Mouse (Mus musculus) brown adipose tissue, adult 24 weeks (tissue): ENCODE measurements around the gene Gstt4. TPM values are rescaled to one million over a fixed set of nuclear protein-coding genes. Genes with fewer than 3 reads are reported as not detected.

Source experiments
- H3K27ac ChIP-seq: fragments of 200-500 bp; replicated peaks from 2 replicates; pipeline ENCODE4 v1.5.1; 2012; ENCODE audit warnings: low read depth, mild to moderate bottlenecking, low read length
- H3K4me1 ChIP-seq: fragments of 200-500 bp; 2 replicates; pipeline ENCODE4 v1.6.1; 2012; ENCODE audit warnings: low read length, mixed read lengths; ENCODE audit not compliant: control insufficient read depth, insufficient read depth, insufficient read length
- H3K4me3 ChIP-seq: fragments of 200-500 bp; 2 replicates; pipeline ENCODE4 v1.5.1; 2012; ENCODE audit warnings: low read depth, mild to moderate bottlenecking, low read length, moderate library complexity; ENCODE audit not compliant: insufficient read depth
- polyA plus RNA-seq: library from polyadenylated mRNA; stranded (reverse); fragments of >200 nt; gene quantifications from 2 replicates; pipeline ENCODE4 v1.2.4, GENCODE M21; 2012; ENCODE audit not compliant: missing spikeins, insufficient read depth, insufficient read length

Gene Gstt4
- polyA plus RNA-seq, 1 experiment: not detected

- peaks cover 12% of the 10 kb centered on the region for H3K4me1 ChIP-seq
- peak overlapping the region; percentile 76 for H3K27ac ChIP-seq
- no peak overlapping the region for H3K4me3 ChIP-seq
Observed at GRCm38 (mm10) chr10:75828500-75828931, 6.2 kb upstream of the Gstt4 start.

GRCm38 (mm10) chr10:75827668-75828360 lies 5.5 kb upstream of the Gstt4 start:
- Histone ChIP-seq H3K27ac (0 out of 2 replicates have a peak overlapping the region, but pooled peaks have one; percentile 6), H3K4me1 (peaks cover 12% of the 10 kb centered on the region), H3K4me3 (no peak overlapping the region)

DNA sequence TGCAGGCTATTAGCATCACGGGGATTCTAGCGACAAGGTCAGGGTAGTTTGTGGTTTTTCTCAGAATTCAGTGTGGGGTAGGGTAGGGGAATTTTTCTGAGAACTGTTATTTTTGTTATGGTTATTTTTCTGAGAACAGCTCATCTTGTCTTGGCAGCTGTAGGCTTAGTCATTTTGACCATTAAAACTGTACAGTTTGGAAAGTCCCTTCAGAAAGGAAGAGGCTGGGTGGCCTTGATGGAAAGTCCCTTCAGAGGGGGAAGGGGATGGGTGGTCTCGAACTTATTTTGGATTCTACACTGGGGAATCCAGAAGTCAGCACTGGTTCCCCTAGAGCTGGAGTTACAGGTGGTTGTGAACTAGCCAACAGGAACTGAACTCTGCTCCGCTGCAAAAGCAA lies 2.2 kb upstream of the Gstt4 start:
- no peak overlapping the region for H3K4me3 ChIP-seq
- H3K4me1 ChIP-seq: peaks cover 12% of the 10 kb centered on the region
- H3K27ac ChIP-seq: no peak overlapping the region

GRCm38 (mm10) chr10:75823782-75824181 lies 1.4 kb upstream of the Gstt4 start:
- H3K4me1 ChIP-seq: peaks cover 11% of the 10 kb centered on the region
- no peak overlapping the region for H3K27ac ChIP-seq
- no peak overlapping the region for H3K4me3 ChIP-seq

DNA sequence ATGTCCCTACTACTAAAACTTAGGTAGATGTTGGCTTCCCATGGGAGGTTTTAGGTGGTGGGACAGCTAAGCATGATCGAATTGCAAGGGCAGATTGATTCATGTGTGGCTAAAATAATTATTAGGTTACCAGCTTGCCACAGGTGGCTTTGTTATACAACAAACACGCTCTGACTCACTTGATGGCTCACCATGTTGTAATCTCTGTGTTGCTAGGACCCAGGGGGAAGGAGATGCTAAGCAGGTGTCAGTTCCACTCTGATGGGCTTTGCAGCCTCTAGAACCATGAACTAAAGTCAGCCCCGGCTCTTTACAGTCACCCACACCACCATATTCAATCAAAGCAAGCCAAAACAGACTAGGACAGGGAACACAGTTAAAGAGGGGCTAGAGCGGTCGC lies 2.5 kb downstream of the Gstt4 start:
- Histone ChIP-seq H3K27ac (no peak overlapping the region), H3K4me1 (peaks cover 2% of the 10 kb centered on the region; the same call in 1 of the 2 replicates), H3K4me3 (no peak overlapping the region)

DNA sequence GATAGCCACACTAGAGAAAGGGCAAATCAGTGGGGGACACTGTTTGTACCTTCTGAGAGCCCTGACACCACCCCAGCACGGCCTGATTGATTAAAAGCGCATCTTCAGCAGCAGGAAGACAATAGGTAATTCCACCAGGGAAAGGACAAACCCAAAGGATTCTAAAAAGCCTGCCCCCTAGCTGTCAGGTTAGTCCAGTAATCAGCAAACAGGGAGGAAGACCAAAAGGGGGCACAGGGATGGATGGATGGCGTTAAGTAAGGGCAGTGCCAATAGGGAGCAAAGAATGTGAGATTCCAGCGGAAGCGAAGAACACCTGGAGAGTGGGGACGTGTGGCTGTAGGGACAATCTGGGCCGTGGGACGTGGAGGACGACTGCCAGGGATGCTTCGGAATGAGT lies 3.7 kb downstream of the Gstt4 start:
- Histone ChIP-seq H3K4me1 (peaks cover 2% of the 10 kb centered on the region; the same call in 1 of the 2 replicates), H3K27ac (no peak overlapping the region), H3K4me3 (no peak overlapping the region)

DNA sequence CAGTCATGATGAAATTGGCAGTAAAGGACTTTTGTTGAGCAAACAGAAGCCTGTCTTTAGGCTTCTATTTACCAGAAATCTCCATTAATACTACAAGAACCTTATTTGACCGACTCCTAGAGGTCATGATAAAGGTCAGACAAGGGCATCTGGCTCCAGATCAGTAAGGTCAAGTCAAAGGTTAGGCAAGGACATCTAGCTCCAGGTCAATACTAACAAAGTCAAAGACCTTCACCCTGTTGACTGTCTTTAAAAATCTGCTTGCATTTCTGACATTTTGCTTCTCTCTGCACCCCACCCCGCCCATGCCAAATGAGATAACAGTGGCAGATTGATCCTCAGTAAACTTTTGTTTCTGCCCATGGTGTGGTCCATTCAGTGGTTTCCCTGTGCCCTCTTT lies 18.1 kb downstream of the Gstt4 start:
- no peak overlapping the region for H3K4me3 ChIP-seq
- no peaks in the 10 kb centered on the region for H3K4me1 ChIP-seq
- H3K27ac ChIP-seq: no peak overlapping the region

GRCm38 (mm10) chr10:75798176-75798696 lies 24.1 kb downstream of the Gstt4 start, which contains the start of gene Gstt1:
Gene Gstt1 (minus strand): TSS chr10:75798584.
- Histone ChIP-seq H3K4me3 (peak within 1 kb of the TSS; percentile 76), H3K27ac (no peak within 1 kb of the TSS), H3K4me1 (peaks cover 14% of the 10 kb centered on the region)

DNA sequence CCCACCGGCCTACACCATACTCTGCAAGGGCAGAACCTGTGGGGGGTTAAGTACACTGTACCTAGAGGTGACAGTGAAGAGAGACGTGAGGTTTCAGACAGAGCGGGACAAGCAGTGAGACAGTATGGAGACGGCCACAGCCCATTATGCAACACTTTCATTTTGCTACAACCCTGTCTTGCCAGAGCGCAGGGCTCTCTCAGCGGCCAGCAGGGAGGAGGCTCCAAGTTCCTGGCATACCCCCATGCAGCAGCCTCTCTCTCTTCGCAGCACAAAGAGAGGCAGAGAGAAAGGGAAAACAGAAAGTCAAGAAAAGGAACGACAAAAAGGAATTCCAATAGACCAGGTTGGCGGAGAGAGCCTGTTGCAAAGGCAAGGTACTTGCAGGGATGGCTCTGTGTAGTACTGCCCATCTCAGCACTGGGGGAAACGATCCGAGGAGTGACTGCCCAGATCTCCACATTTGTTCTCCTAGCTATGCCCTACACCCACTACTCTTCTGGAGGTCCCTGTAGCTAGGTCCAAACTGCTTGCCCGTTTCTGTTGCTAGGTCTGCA lies 24.6 kb downstream of the Gstt4 start:
- peak overlapping the region; percentile 76 for H3K4me3 ChIP-seq
- no peak overlapping the region for H3K27ac ChIP-seq

GRCm38 (mm10) chr10:75796731-75797516 lies 25.4 kb downstream of the Gstt4 start:
- H3K4me1 ChIP-seq: peaks cover 14% of the 10 kb centered on the region
- H3K4me3 ChIP-seq: peak overlapping the region; percentile 76
- no peak overlapping the region for H3K27ac ChIP-seq

More for the DNA sequence above, 24.6 kb downstream of the Gstt4 start:
- peaks cover 14% of the 10 kb centered on the region for H3K4me1 ChIP-seq

GRCm38 (mm10) chr10:75794880-75795279 lies 27.5 kb downstream of the Gstt4 start:
- Histone ChIP-seq H3K27ac (no peak overlapping the region), H3K4me3 (no peak overlapping the region), H3K4me1 (peaks cover 14% of the 10 kb centered on the region)

GRCm38 (mm10) chr10:75790773-75791172 lies 31.6 kb downstream of the Gstt4 start:
- H3K4me3 ChIP-seq: no peak overlapping the region
- H3K27ac ChIP-seq: no peak overlapping the region
- H3K4me1 ChIP-seq: peaks cover 8% of the 10 kb centered on the region; the same call in 1 of the 2 replicates

DNA sequence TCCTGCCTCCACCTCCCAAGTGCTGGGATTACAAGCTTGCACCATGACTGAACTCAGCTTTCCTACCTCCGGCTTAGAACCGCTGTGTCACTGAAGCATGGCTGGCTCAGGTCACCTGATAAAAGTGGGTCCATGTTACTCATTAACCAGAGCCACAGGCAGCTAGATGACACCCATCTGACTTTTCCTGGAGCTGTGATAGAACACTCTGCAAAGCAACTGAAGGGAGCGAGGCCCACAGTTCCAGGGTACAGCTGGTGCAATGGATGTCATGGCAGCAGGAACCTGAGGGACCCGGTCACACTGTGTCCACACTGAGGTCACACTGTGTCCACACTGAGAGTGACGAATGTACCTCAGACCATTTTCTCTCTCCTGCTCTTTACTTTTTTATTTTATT lies 32.5 kb downstream of the Gstt4 start:
- Histone ChIP-seq H3K4me1 (0 out of 2 replicates have a peak, but pooled peaks cover 3% of the 10 kb centered on the region), H3K4me3 (no peak overlapping the region), H3K27ac (no peak overlapping the region)

- Histone ChIP-seq H3K4me3 (no peak overlapping the region), H3K27ac (no peak overlapping the region), H3K4me1 (no peaks in the 10 kb centered on the region)
Observed at GRCm38 (mm10) chr10:75789081-75789735, 33.1 kb downstream of the Gstt4 start.

GRCm38 (mm10) chr10:75788277-75788676 lies 34.1 kb downstream of the Gstt4 start:
- Histone ChIP-seq H3K4me3 (no peak overlapping the region), H3K4me1 (no peaks in the 10 kb centered on the region), H3K27ac (no peak overlapping the region)
